Mouse (Mus musculus) hindbrain, postnatal 0 days (tissue): ENCODE data around the gene Tk1. TPM values are rescaled to one million over a fixed set of nuclear protein-coding genes. Genes with fewer than 3 reads are reported as not detected.
A peak's percentile ranks its signal among the peaks of the same experiment; 100 is the strongest.

ENCODE experiments used
- ATAC-seq: fragments of 200-750 bp; cut with Nextera tagmentation; 2 replicates; pipeline ENCODE4 v1.8.0; 2017; ENCODE audit warnings: mild to moderate bottlenecking, moderate TSS enrichment, moderate library complexity
- DNase-seq: peaks from one replicate; pipeline ENCODE4 v3.0.0-alpha.2; 2015; ENCODE audit warnings: low spot score
- H3K27ac ChIP-seq: fragments of 300-500 bp; sonication (generic); 2 replicates; pipeline ENCODE4 v1.5.1; 2014; ENCODE audit warnings: mild to moderate bottlenecking
- H3K27me3 ChIP-seq: fragments of 300-500 bp; sonication (generic); 2 replicates; pipeline ENCODE4 v1.6.1; 2014; ENCODE audit warnings: low read length, mixed read lengths; ENCODE audit not compliant: insufficient read depth
- H3K36me3 ChIP-seq: fragments of 300-500 bp; sonication (generic); 2 replicates; pipeline ENCODE4 v1.6.1; 2014; ENCODE audit warnings: low read length, mixed read lengths; ENCODE audit not compliant: insufficient read depth
- H3K4me1 ChIP-seq: fragments of 300-500 bp; sonication (generic); 2 replicates; pipeline ENCODE4 v1.6.1; 2014; ENCODE audit warnings: antibody characterized with exemption, low read length, mixed read lengths; ENCODE audit not compliant: insufficient read depth
- H3K4me2 ChIP-seq: fragments of 300-500 bp; sonication (generic); 2 replicates; pipeline ENCODE4 v1.6.1; 2014; ENCODE audit warnings: low read depth, mild to moderate bottlenecking, low read length, moderate library complexity, mixed read lengths
- H3K4me3 ChIP-seq: fragments of 300-500 bp; sonication (generic); 2 replicates; pipeline ENCODE4 v1.5.1; 2014; ENCODE audit warnings: low read length
- H3K9ac ChIP-seq: fragments of 300-500 bp; sonication (generic); replicated peaks from 2 replicates; pipeline ENCODE4 v1.6.1; 2014; ENCODE audit warnings: mild to moderate bottlenecking, low read length, moderate library complexity, mixed read lengths
- H3K9me3 ChIP-seq: fragments of 300-500 bp; sonication (generic); 2 replicates; pipeline ENCODE4 v1.6.1; 2016; ENCODE audit warnings: low read length, mixed read lengths
- CTCF ChIP-seq: IDR thresholded peaks from 2 replicates; pipeline ENCODE4 v1.5.1; 2016; ENCODE audit warnings: antibody characterized with exemption, control low read depth, low read depth
- WGBS: fragments of 180-500 bp; shearing (Covaris S2); extraction: QIAGEN DNeasy Blood & Tissue Kit; methylation state at CpG from one replicate; pipeline ENCODE4 v1.1.7; 2014; 5-methylcytosine and 5-hydroxymethylcytosine counted together
- polyA plus RNA-seq: library from polyadenylated mRNA; unstranded; fragments of >200 nt; fragmentation: Nextera tagmentation; extraction: Ambion mirVana; gene quantifications from 2 replicates; pipeline ENCODE4 v1.2.1, GENCODE M21; 2015
- total RNA-seq: library from RNA; depleted of rRNA; stranded (reverse); fragments of >200 nt; gene quantifications from 2 replicates; pipeline ENCODE4 v1.2.3, GENCODE M21; 2014

Tk1 gene
- total and polyA plus RNA-seq, 2 experiments from 2014 or later = 21.2 to 26.1 TPM

DNA sequence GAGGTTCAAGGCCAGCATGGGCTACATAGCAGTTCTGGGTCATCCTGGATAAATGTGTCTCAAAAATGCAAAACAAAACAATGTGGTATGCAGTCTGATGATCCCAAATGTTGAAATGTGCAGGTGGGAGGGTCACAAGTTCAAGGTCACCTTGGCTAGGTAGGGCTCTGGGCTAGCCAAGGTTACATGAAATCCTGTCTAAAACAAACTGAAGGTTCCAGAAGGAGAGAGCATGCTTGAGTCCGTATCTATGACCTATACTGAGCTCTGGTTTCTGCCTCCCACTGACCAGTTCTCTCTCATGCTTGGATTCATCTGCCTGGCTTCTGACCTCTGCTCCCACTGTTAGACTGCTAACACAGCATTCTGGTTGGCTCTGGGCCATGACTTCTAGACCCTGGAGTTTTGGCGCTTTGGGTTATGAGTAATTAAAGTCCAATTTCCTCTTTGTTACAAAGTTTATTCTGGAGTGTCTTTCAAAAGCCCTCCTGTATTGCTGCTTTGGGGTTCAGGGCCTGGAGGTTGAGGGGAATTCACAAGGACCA is 3.9 kb upstream of the Tk1 start:
- Histone ChIP-seq H3K36me3 (no peaks in the 10 kb centered on the region), H3K4me2 (no peak overlapping the region), H3K27me3 (no peaks in the 10 kb centered on the region), H3K4me3 (no peak overlapping the region), H3K4me1 (peaks cover 11% of the 10 kb centered on the region), H3K9me3 (no peaks in the 10 kb centered on the region), H3K27ac (peak overlapping the region; percentile 64), H3K9ac (no peak overlapping the region)
- TF ChIP-seq CTCF = no peak
- ATAC-seq = no peak
- DNase-seq = no peak
- 60% methylated on average over 2 of the region's 2 CpGs for WGBS

DNA sequence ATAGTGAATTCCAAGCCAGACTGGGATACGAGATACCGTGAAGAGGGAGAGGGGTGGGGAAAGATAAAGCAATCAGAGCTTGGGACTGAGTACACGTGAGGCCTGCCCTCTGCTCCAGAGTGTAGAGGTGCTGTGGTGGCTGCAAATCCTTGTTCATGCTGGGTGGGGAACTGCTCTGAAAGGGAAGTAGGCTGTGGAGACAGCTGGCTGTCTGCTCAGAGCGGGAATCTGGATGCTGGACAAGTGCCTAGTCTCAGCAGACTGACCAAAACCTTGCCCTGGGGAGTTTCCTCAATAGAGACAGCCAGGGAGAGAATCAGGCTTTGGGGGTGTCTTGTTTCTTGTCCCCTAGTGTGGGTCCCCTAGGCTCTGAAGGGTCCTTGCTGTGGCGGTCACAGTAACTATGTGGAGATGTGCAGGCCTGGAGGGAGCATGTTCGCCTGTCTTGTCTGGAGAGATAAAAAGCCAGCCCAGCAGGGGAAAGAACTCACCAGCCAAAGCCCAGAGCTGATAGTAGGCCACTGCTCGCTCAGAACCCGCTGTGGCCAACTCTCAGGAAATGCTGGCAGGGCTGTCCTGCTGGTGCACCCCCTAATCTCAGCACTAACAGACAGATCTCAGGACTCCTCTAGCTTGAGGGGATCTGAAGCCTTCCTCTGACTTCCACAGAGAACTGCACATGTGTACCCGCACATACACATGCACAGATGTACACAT is 3.2 kb upstream of the Tk1 start:
- Histone ChIP-seq H3K9me3 (no peaks in the 10 kb centered on the region), H3K27ac (peak overlapping the region; percentile 64), H3K36me3 (no peaks in the 10 kb centered on the region), H3K4me1 (peaks cover 14% of the 10 kb centered on the region), H3K9ac (no peak overlapping the region), H3K27me3 (no peaks in the 10 kb centered on the region), H3K4me3 (no peak overlapping the region), H3K4me2 (no peak overlapping the region)
- 42% methylated on average over 9 of the region's 9 CpGs for WGBS
- ATAC-seq (no peak), DNase-seq (peak; percentile 65)
- no peak for TF ChIP-seq CTCF

DNA sequence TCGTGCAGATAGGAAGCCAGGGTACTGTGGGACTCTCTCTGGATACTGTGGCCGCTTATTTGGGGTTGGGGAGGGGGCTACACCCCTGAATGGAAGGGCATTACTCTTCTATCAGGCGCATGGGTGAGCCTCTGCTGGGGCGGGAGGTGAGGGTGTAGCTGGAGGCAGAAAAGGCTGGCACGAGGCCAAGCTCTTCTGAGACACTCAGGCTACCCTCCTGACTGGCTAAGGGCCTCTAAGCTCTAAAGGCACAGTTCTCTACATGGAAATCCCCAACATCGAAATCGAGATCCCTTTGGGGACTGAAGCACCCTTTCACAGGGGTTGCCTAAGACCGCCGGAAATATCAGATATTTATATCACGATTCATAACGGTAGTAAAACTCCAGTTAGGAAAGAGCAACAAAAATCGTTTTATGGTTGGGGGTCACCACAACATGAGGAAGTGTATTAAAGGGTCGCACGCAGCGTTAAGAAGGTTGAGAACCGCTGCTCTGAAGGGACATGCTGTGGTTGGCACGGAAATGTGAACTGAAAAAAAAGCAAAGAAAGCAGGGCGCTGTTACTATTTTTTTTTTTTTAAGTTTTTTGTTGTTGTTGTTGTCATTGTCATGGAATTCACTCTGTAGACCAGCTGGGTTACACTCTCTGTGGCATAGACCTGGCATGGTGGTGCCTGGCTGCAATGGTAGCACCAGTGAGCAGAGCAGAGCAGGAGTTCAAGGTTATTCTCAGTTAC is 2.4 kb upstream of the Tk1 start:
- peak overlapping the region; percentile 64 for H3K27ac ChIP-seq
- no peak for ATAC-seq
- no peak for TF ChIP-seq CTCF
- 68% methylated on average over 18 of the region's 18 CpGs for WGBS
- H3K9ac ChIP-seq = no peak overlapping the region
- H3K36me3 ChIP-seq = no peaks in the 10 kb centered on the region
- H3K4me1 ChIP-seq = peaks cover 14% of the 10 kb centered on the region
- no peaks in the 10 kb centered on the region for H3K9me3 ChIP-seq
- DNase-seq = no peak
- no peak overlapping the region for H3K4me3 ChIP-seq
- H3K27me3 ChIP-seq = no peaks in the 10 kb centered on the region
- no peak overlapping the region for H3K4me2 ChIP-seq

DNA sequence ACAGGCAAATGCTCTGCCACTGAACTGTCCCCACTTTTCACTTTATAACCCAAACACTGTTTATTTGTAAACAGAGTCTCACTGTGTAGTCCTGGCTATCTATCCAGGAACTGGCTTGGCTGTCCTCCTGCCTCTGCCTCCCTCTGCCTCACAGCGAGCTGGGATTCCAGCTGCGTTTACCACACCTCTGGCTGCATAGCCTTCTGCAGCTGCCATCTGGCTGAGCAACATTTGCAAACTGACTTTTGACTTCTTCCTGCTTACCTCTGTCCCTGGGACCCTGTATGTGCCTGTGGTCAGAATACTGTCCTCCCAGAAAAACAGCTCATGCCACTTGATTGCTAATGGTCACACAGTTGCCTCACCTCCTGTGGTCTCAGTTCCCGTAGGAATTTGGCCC is 1.5 kb upstream of the Tk1 start:
- no peak for DNase-seq
- Histone ChIP-seq H3K27ac (no peak overlapping the region), H3K36me3 (no peaks in the 10 kb centered on the region), H3K4me2 (no peak overlapping the region), H3K4me1 (peaks cover 14% of the 10 kb centered on the region), H3K9me3 (no peaks in the 10 kb centered on the region), H3K27me3 (no peaks in the 10 kb centered on the region), H3K9ac (no peak overlapping the region), H3K4me3 (no peak overlapping the region)
- ATAC-seq = no peak
- 67% methylated on average over 3 of the region's 3 CpGs for WGBS
- TF ChIP-seq CTCF = no peak

DNA sequence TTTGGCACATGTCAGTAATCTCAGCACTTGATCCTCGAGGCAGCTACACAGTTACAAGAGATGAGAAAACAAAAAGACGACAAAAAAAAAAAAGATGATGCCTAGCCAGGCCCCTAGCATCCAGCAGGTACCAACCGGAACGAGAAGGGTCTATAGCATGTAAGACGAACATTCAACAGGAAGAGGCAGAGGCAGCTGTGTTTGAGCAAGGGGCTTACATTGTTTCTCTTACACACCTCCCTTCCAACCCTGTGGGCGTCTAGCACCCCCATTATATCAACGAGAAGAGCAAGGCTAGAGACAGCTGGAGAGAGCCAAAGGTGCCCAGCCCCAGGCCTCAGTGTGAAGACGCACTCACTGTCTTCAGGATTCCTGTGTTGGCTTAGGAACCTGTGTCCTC is 1.0 kb upstream of the Tk1 start:
- Histone ChIP-seq H3K36me3 (no peaks in the 10 kb centered on the region), H3K27ac (no peak overlapping the region), H3K4me2 (no peak overlapping the region), H3K27me3 (no peaks in the 10 kb centered on the region), H3K9ac (no peak overlapping the region), H3K9me3 (no peaks in the 10 kb centered on the region), H3K4me1 (peaks cover 14% of the 10 kb centered on the region), H3K4me3 (no peak overlapping the region)
- no peak for ATAC-seq
- TF ChIP-seq CTCF = no peak
- no peak for DNase-seq
- 71% methylated on average over 8 of the region's 8 CpGs for WGBS

DNA sequence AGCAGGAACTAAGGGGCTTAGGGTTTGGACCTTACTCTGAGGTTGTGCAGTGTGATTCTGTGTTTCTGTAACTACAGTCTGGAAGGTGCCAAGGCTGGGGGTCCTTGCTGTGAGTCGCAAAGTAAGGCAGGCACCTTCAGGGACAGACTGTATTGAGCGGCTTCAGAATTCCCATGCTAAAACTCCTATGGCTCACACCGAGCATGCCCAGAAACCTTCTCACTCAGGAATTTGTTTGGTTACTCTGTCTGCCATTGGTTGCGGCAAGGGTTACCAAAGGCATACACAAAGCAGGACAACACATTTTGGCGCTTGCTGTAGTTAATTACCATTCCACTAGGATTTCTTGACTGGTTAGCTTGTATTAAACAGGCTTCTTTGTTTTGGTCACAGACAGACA is 272 bp upstream of the Tk1 start:
- 4% methylated on average over 5 of the region's 5 CpGs for WGBS
- peak; percentile 25; the same call in 1 of the 2 replicates for ATAC-seq
- H3K4me1 ChIP-seq = peaks cover 14% of the 10 kb centered on the region
- peak overlapping the region; percentile 62; the same call in 1 of the 2 replicates for H3K27ac ChIP-seq
- peak overlapping the region; percentile 60 for H3K4me2 ChIP-seq
- TF ChIP-seq CTCF = no peak
- no peaks in the 10 kb centered on the region for H3K9me3 ChIP-seq
- peak overlapping the region; percentile 40 for H3K9ac ChIP-seq
- peak; percentile 39 for DNase-seq
- H3K27me3 ChIP-seq = no peaks in the 10 kb centered on the region
- no peaks in the 10 kb centered on the region for H3K36me3 ChIP-seq
- H3K4me3 ChIP-seq = peak overlapping the region; percentile 39
